In genomic region chr8:70684291-70684690, GRCm38 (mm10) we compare ENCODE assay signal across 13 mouse cellular contexts. TPM values are rescaled to one million over a fixed set of nuclear protein-coding genes. Genes with fewer than 3 reads are reported as not detected.
DNase-seq lines count a peak whose midpoint lies in the region; ATAC-seq and TF ChIP-seq lines count a peak whose summit lies in the region.
"Had no signal": no experiment of that assay in that cellular context is flagged by ENCODE, and none has a peak within 500 bp of the region (broad histone marks: within the 10 kb centered on the region; RNA-seq: fewer than 3 reads in every experiment).

No protein-coding gene starts in this region.

- WGBS in heart, embryonic 10.5 days: 53% methylated on average over 7 of the region's 7 CpGs
- 33% methylated on average over 7 of the region's 7 CpGs for WGBS in neural tube, embryonic 15.5 days

- peak; percentile 69 for ATAC-seq in neural tube, embryonic 15.5 days (ENCODE audit: low FRiP score)

- intact Hi-C loops in heart, postnatal 10 days (cut with DNase I): no loop called here
- intact Hi-C loops in gastrocnemius, adult 2 months (cut with DNase I): no loop called here

- no peak overlapping the region for H3K4me2 ChIP-seq in neural tube, embryonic 15.5 days
- H3K4me2 ChIP-seq: embryonic facial prominence, embryonic 13.5 days; heart, embryonic 11.5 days; liver, embryonic 13.5 days had no signal

- peaks cover 12% of the 10 kb centered on the region for H3K36me3 ChIP-seq in heart, embryonic 10.5 days
- peaks cover 5% of the 10 kb centered on the region for H3K36me3 ChIP-seq in neural tube, embryonic 15.5 days

- no peaks in the 10 kb centered on the region for H3K27me3 ChIP-seq in heart, embryonic 10.5 days (ENCODE audit: insufficient read depth, poor library complexity, severe bottlenecking)
- H3K27me3 ChIP-seq in neural tube, embryonic 15.5 days (replicated peaks): no peaks in the 10 kb centered on the region
- H3K27me3 ChIP-seq: CH12.LX; embryonic facial prominence, embryonic 13.5 days had no signal

- H3K9me3 ChIP-seq in heart, embryonic 10.5 days: no peaks in the 10 kb centered on the region
- no peaks in the 10 kb centered on the region for H3K9me3 ChIP-seq in neural tube, embryonic 15.5 days (replicated peaks)
- H3K9me3 ChIP-seq: embryonic facial prominence, embryonic 13.5 days; liver, embryonic 13.5 days had no signal

- no peak for DNase-seq in heart, embryonic 10.5 days (ENCODE audit: low spot score)
- DNase-seq in heart, postnatal 10 days: no peak
- peak; percentile 96 for DNase-seq in brain, adult 2 months (ENCODE audit: low read depth, low spot score)
- peak; percentile 90 for DNase-seq in layer of hippocampus, adult 9-11 months
- no peak for DNase-seq in embryo, embryonic 10 days (ENCODE audit: low spot score)
- no peak for DNase-seq in gastrocnemius, postnatal 4 days (ENCODE audit: low spot score in 2 of 2)
- no peak for DNase-seq in gastrocnemius, adult 2 months
- DNase-seq: adrenal gland, postnatal 10 days; liver, embryonic 13.5 days had no signal

- H3K4me3 ChIP-seq in heart, embryonic 10.5 days: no peak overlapping the region
- no peak overlapping the region for H3K4me3 ChIP-seq in neural tube, embryonic 15.5 days (replicated peaks)
- H3K4me3 ChIP-seq in gastrocnemius, adult 2 months: no peak overlapping the region
- H3K4me3 ChIP-seq: embryonic facial prominence, embryonic 13.5 days; liver, embryonic 13.5 days had no signal

- H3K4me1 ChIP-seq in heart, embryonic 10.5 days: peaks cover 26% of the 10 kb centered on the region
- peaks cover 13% of the 10 kb centered on the region for H3K4me1 ChIP-seq in neural tube, embryonic 15.5 days

- H3K9ac ChIP-seq in neural tube, embryonic 15.5 days (replicated peaks): no peak overlapping the region
- H3K9ac ChIP-seq: embryonic facial prominence, embryonic 13.5 days; liver, embryonic 13.5 days had no signal

- H3K27ac ChIP-seq in heart, embryonic 10.5 days: peak overlapping the region; percentile 56; the same call in 1 of the 2 replicates
- no peak overlapping the region for H3K27ac ChIP-seq in neural tube, embryonic 15.5 days (replicated peaks)
- no peak overlapping the region for H3K27ac ChIP-seq in gastrocnemius, adult 2 months
- H3K27ac ChIP-seq: embryonic facial prominence, embryonic 13.5 days; liver, embryonic 13.5 days had no signal

- TF ChIP-seq CTCF in gastrocnemius, adult 2 months (IDR thresholded peaks at IDR 0.05): no peak

RNA-seq across cellular contexts. Expression of gene Lsm4, which starts 11.2 kb away (rescaled TPM):
- 344 and 410 TPM in 2 replicates for polyA plus RNA-seq in heart, embryonic 10.5 days (2016; fragmentation: Nextera tagmentation; extraction: Ambion mirVana)
- total RNA-seq in heart, postnatal 10 days (2021): 10 to 100 TPM; 82.8 to 94.1 TPM
- polyA plus RNA-seq in neural tube, embryonic 15.5 days (2015; fragmentation: Nextera tagmentation; extraction: Ambion mirVana): 191 and 206 TPM in 2 replicates
- 10 to 100 TPM; 70.1 to 84.7 TPM for total RNA-seq in gastrocnemius, postnatal 4 days (2021)
- 10 to 100 TPM; 61.7 to 65.6 TPM for total RNA-seq in gastrocnemius, adult 2 months (2021)

RNA-seq across cellular contexts. Expression of gene Jund, which starts 14.5 kb away (rescaled TPM):
- 76.3 and 116 TPM in 2 replicates for polyA plus RNA-seq in heart, embryonic 10.5 days (2016; fragmentation: Nextera tagmentation; extraction: Ambion mirVana)
- total RNA-seq in heart, postnatal 10 days (2021): 100 to 1,000 TPM; 178 to 214 TPM
- 73.7 and 82.7 TPM in 2 replicates for polyA plus RNA-seq in neural tube, embryonic 15.5 days (2015; fragmentation: Nextera tagmentation; extraction: Ambion mirVana)
- total RNA-seq in gastrocnemius, postnatal 4 days (2021): 100 to 1,000 TPM; 201 to 228 TPM
- 10 to 100 TPM; 35.5 to 54.5 TPM for total RNA-seq in gastrocnemius, adult 2 months (2021)

RNA-seq across cellular contexts. Expression of gene Iqcn, which starts 19.0 kb away (rescaled TPM):
- polyA plus RNA-seq in heart, embryonic 10.5 days (2016; fragmentation: Nextera tagmentation; extraction: Ambion mirVana): not detected in 2 replicates
- under 1 TPM in 1 of 2 experiments, not detected in 1; 0.07 TPM for total RNA-seq in heart, postnatal 10 days (2021)
- polyA plus RNA-seq in neural tube, embryonic 15.5 days (2015; fragmentation: Nextera tagmentation; extraction: Ambion mirVana): 0.04 and 0.09 TPM in 2 replicates
- not detected for total RNA-seq in gastrocnemius, postnatal 4 days (2021)
- not detected for total RNA-seq in gastrocnemius, adult 2 months (2021)
- total RNA-seq: CH12.LX had no signal
- polyA plus RNA-seq: heart, embryonic 11.5 days; liver, embryonic 13.5 days had no signal

RNA-seq across cellular contexts. Expression of gene Pgpep1, which starts 24.1 kb away (rescaled TPM):
- 38.0 and 42.0 TPM in 2 replicates for polyA plus RNA-seq in heart, embryonic 10.5 days (2016; fragmentation: Nextera tagmentation; extraction: Ambion mirVana)
- total RNA-seq in heart, postnatal 10 days (2021): 10 to 100 TPM; 39.6 to 42.9 TPM
- 78.6 TPM in 2 replicates for polyA plus RNA-seq in neural tube, embryonic 15.5 days (2015; fragmentation: Nextera tagmentation; extraction: Ambion mirVana)
- 10 to 100 TPM; 41.4 to 47.0 TPM for total RNA-seq in gastrocnemius, postnatal 4 days (2021)
- total RNA-seq in gastrocnemius, adult 2 months (2021): 10 to 100 TPM in 1 of 2 experiments, 1 to 10 TPM in 1; 9.3 to 22.5 TPM

RNA-seq across cellular contexts. Expression of gene Gm3336, which starts 34.1 kb away (rescaled TPM):
- polyA plus RNA-seq in heart, embryonic 10.5 days (2016; fragmentation: Nextera tagmentation; extraction: Ambion mirVana): not detected in 2 replicates
- not detected for total RNA-seq in heart, postnatal 10 days (2021)
- not detected in 2 replicates for polyA plus RNA-seq in neural tube, embryonic 15.5 days (2015; fragmentation: Nextera tagmentation; extraction: Ambion mirVana)
- total RNA-seq in gastrocnemius, postnatal 4 days (2021): not detected
- not detected for total RNA-seq in gastrocnemius, adult 2 months (2021)
- total RNA-seq: adrenal gland, postnatal 10 days had no signal
- polyA plus RNA-seq: embryonic facial prominence, embryonic 13.5 days; heart, embryonic 11.5 days; liver, embryonic 13.5 days had no signal

Comparison
In these comparisons a context has a peak if more than half of its experiments do, and no peak if none do; other contexts are left out.
1. DNase-seq: peak in brain, adult 2 months (single experiment) and layer of hippocampus, adult 9-11 months (single experiment); none in heart, embryonic 10.5 days (single experiment), heart, postnatal 10 days (0 of 2), embryo, embryonic 10 days (single experiment), gastrocnemius, postnatal 4 days (0 of 2) and gastrocnemius, adult 2 months (single experiment).